Mouse (Mus musculus) megakaryocyte, embryonic 14.5 days (primary cell): ENCODE measurements around the gene Samm50. TPM values are rescaled to one million over a fixed set of nuclear protein-coding genes. Genes with fewer than 3 reads are reported as not detected.
A peak's percentile ranks its signal among the peaks of the same experiment; 100 is the strongest.

Source experiments
- H3K27me3 ChIP-seq: replicated peaks from 2 replicates; pipeline ENCODE3; 2012; ENCODE audit warnings: inconsistent platforms
- H3K36me3 ChIP-seq: replicated peaks from 2 replicates; pipeline ENCODE3; 2012; ENCODE audit warnings: low read length, inconsistent platforms, mixed read lengths
- H3K4me1 ChIP-seq: 2 replicates; pipeline ENCODE4 v1.6.1; 2012; ENCODE audit warnings: inconsistent platforms
- H3K4me3 ChIP-seq: replicated peaks from 2 replicates; pipeline ENCODE3; 2012; ENCODE audit warnings: moderate library complexity, mild to moderate bottlenecking, inconsistent platforms
- H3K9me3 ChIP-seq: 2 replicates; pipeline ENCODE4 v1.6.1; 2012; ENCODE audit warnings: inconsistent platforms
- FLI1 ChIP-seq: IDR thresholded peaks from 2 replicates; pipeline ENCODE4 v1.6.1; 2012; ENCODE audit warnings: low read length, inconsistent platforms, mixed read lengths
- GATA1 ChIP-seq: IDR thresholded peaks from 3 replicates; pipeline ENCODE4 v1.6.1; 2012; ENCODE audit warnings: mixed read lengths, low read length, inconsistent platforms, borderline replicate concordance
- polyA plus RNA-seq: library from polyadenylated mRNA; stranded (reverse); fragments of >175 nt; gene quantifications from 2 replicates; pipeline ENCODE4 v1.2.3, GENCODE M21; 2012; ENCODE audit warnings: low replicate concordance; ENCODE audit not compliant: insufficient read depth

The Samm50 gene
- polyA plus RNA-seq, 1 experiment = 45.4 TPM

GRCm38 (mm10) chr15:84210461-84210860 is 18.4 kb downstream of the Samm50 start:
- TF ChIP-seq FLI1 = no peak
- TF ChIP-seq GATA1 = no peak
- H3K4me3 ChIP-seq = peak overlapping the region; percentile 93

DNA sequence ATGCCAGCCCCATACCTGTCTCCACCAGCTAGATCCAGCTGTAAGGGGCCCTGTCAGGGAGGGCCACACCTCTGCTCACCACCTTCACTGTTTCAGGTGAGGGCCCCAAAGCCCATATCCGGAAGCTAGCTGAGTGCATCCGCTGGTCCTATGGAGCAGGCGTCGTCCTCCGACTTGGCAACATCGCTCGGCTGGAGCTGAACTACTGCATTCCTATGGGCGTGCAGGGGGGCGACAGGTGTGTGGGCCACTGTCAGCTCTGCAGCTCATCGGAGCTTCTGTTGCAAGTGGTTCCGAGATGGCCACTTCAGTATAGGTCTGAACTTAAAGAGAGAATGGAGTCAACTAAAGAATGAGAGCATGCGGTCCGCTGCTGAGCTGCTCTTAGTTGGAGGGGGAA is 18.9 kb downstream of the Samm50 start:
- Histone ChIP-seq H3K27me3 (no peaks in the 10 kb centered on the region), H3K9me3 (no peaks in the 10 kb centered on the region), H3K4me3 (peak overlapping the region; percentile 93), H3K4me1 (peaks cover 99% of the 10 kb centered on the region), H3K36me3 (peaks cover 93% of the 10 kb centered on the region)
- no peak for TF ChIP-seq GATA1
- TF ChIP-seq FLI1 = no peak

More at GRCm38 (mm10) chr15:84210461-84210860, 18.4 kb downstream of the Samm50 start:
- Histone ChIP-seq H3K36me3 (peaks cover 93% of the 10 kb centered on the region), H3K27me3 (no peaks in the 10 kb centered on the region), H3K4me1 (peaks cover 99% of the 10 kb centered on the region), H3K9me3 (no peaks in the 10 kb centered on the region)

DNA sequence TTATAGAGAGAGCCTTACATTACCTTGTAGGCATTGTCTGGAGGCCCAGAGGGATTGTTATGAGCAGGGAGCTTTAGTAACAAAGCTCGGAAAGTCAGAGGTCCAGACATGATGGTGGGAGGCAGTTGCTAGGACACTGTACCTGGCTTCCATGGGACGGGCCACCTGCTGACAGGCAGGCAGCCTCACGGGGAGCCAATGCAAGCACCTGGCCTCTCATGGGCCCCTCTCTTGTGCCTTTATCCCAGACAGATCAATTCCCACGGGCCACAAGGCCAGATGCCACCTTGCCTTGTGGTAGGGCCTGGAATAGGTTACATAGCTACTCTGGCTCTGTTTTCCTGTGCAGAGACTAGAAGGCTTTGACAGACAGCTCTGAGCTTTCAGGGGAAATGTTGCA is 19.5 kb downstream of the Samm50 start:
- peaks cover 99% of the 10 kb centered on the region for H3K4me1 ChIP-seq
- H3K27me3 ChIP-seq = no peaks in the 10 kb centered on the region
- H3K4me3 ChIP-seq = peak overlapping the region; percentile 93
- no peaks in the 10 kb centered on the region for H3K9me3 ChIP-seq
- TF ChIP-seq FLI1 (no peak), GATA1 (no peak)
- peaks cover 93% of the 10 kb centered on the region for H3K36me3 ChIP-seq

DNA sequence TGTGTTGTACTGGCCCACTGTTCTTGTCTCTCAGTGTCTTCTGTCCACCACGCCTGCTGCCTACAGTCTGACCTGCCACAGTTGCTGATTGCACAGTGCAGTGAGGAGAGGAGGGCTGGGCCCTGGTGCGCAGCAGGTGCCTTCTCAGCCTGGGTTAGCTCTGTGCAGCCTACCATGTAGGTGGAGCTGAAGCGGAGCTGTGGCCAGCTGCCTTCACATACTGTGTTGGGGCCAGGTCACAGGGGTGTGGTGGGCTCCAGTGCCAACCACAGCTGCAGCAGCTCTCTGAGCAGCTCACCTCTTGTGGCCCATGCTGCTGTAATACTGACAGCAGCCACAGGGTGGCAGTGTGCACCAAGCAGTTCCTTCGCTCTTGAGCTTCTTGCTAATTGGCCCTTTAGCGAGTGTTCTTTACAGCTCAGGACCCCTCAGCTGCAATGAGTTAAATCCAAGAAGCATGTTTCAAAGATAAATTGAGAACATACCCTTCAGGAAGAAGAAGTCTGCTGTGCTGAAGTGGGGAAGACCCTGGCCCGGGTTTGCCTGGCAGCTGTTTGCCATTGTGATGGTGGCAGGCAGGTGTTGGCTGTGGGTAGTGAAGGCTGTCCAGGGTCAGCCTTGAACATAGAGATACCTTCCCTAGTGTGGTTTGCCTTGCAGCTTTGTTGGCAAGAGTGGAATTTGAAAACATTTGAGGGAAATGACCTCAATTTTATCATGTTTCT is 20.2 kb downstream of the Samm50 start:
- TF ChIP-seq FLI1 = no peak
- TF ChIP-seq GATA1 = no peak
- Histone ChIP-seq H3K4me1 (peaks cover 99% of the 10 kb centered on the region), H3K9me3 (no peaks in the 10 kb centered on the region), H3K36me3 (peaks cover 93% of the 10 kb centered on the region), H3K27me3 (no peaks in the 10 kb centered on the region), H3K4me3 (peak overlapping the region; percentile 93)

- H3K4me3 ChIP-seq = peak overlapping the region; percentile 93
- H3K27me3 ChIP-seq = no peaks in the 10 kb centered on the region
- H3K4me1 ChIP-seq = peaks cover 99% of the 10 kb centered on the region
- H3K9me3 ChIP-seq = no peaks in the 10 kb centered on the region
- H3K36me3 ChIP-seq = peaks cover 93% of the 10 kb centered on the region
- no peak for TF ChIP-seq GATA1
- no peak for TF ChIP-seq FLI1
Measured at GRCm38 (mm10) chr15:84212756-84213105, 20.7 kb downstream of the Samm50 start.

DNA sequence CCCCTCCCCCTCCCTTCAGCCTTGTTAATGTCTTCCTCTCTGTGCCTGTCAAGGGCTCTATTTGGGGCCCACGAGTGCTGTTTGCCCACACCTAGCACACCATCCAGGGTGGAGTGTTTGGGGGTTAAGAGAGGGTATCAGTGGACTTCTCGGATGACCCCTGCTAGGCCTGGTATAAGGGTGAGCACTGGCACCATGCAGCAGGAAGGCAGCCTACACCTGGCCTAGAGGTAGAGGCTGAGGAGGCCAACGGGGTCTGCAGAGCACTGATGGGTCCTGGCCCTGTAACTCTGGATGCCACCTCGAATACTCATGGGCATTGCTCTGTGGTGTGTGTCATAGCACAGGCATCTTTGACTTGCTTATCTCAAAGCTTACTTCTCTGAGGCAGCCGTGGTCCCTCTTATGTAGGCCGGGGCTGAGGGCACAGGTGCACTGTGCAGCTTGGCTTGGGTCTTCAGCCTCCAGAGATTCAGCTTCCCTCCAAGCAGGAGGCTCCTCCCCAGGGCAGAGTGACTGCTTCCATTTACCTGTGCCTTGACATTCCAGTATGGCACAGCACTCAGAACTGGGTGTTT is 21.2 kb downstream of the Samm50 start:
- Histone ChIP-seq H3K27me3 (no peaks in the 10 kb centered on the region), H3K36me3 (peaks cover 95% of the 10 kb centered on the region), H3K9me3 (no peaks in the 10 kb centered on the region), H3K4me3 (peak overlapping the region; percentile 93), H3K4me1 (peaks cover 100% of the 10 kb centered on the region)
- no peak for TF ChIP-seq GATA1
- TF ChIP-seq FLI1 = no peak

DNA sequence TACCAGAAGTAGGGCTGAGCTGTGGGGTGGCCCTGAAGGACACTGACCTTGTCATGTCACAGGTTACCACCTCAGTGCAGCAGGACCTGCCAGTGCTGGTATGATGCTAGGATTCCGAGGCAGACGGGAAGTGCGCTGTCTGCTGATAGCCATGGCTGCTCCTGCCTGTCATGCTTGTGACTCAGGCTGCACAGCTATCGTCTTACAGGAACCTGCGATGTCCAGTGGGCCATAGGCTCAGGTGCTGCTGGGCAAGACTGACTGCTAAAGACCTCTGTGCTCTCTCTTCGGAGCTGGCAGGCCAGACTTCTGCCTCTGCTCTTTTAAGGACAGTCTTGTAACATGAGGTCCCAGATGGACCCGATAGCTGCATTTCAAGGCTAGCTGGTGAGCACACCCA is 22.4 kb downstream of the Samm50 start:
- Histone ChIP-seq H3K27me3 (no peaks in the 10 kb centered on the region), H3K9me3 (no peaks in the 10 kb centered on the region), H3K36me3 (peaks cover 97% of the 10 kb centered on the region), H3K4me1 (peaks cover 100% of the 10 kb centered on the region), H3K4me3 (peak overlapping the region; percentile 78)
- no peak for TF ChIP-seq FLI1
- no peak for TF ChIP-seq GATA1

DNA sequence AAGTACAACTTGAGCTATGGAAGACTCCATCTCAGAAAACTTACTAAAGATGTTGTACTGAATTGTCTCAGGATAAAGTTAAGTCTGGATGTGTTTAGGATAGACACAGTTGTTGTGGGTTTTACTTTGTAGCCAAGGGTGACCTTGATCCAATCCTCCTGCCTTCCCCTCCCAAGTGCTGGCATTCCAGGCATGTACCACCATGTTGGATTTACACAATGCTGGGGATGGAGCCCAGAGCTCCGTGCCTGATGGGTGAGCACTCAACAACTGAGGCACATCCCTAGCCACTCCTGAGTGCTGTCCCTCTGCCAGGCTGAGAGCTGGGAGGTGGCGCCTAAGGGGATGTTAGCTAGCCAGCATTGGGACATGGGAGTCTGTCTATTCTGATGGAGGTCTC is 23.2 kb downstream of the Samm50 start:
- H3K27me3 ChIP-seq = no peaks in the 10 kb centered on the region
- no peak for TF ChIP-seq GATA1
- no peak for TF ChIP-seq FLI1
- peak overlapping the region; percentile 30 for H3K4me3 ChIP-seq
- H3K36me3 ChIP-seq = peaks cover 100% of the 10 kb centered on the region
- H3K4me1 ChIP-seq = peaks cover 100% of the 10 kb centered on the region
- H3K9me3 ChIP-seq = no peaks in the 10 kb centered on the region

DNA sequence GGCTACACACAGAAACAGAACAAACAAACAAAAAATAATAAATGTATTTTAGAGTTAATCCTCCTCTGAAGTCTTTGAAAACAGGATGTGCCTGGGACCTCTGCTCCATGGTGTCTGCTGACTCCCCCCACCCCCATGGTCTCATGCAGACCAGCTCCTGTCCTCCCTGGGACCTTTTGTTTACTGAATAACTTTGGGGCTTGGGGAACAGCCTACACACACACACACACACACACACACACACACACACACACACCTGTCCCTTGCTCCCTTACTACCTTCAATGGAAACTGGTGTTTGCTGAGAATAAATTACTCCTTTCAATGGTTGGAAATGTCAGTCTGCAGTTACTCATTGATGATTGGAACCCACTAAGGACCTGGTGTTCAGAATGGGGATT is 24.0 kb downstream of the Samm50 start:
- TF ChIP-seq GATA1 (no peak), FLI1 (no peak)
- Histone ChIP-seq H3K36me3 (peaks cover 100% of the 10 kb centered on the region), H3K27me3 (no peaks in the 10 kb centered on the region), H3K9me3 (peaks cover 5% of the 10 kb centered on the region), H3K4me3 (no peak overlapping the region), H3K4me1 (peaks cover 93% of the 10 kb centered on the region)

DNA sequence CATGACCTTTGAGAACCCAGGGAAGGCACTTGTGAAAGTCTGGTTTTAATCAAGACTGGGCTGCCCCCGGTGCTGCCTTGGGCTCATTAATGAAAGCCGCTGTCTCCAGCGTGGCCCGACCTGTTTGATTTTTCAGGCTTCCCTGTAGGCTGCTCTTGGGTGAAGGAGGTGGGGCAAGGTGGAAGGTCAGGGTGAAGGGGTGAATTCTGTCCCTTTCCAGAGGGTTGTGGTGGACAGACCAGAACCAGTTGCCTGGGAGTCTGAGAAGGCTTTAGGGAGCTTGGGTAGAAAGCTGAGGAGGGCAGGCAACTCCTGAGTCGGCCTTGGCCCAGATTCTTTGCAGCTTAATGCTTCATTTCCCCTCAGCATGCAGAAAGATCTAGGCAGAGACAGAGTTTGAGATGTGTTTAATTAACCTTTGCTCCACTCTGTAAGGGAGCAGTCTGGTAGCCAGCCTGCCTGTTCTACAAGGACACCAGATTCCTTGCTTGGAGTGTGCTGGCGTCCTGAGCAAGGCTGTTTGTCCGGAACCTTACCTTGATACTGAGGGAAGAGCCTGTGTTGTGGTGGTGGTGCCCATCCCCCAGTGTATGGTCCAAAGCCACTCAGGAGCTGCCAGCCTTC is 24.5 kb downstream of the Samm50 start:
- TF ChIP-seq FLI1 (no peak), GATA1 (no peak)
- no peak overlapping the region for H3K4me3 ChIP-seq
- peaks cover 8% of the 10 kb centered on the region for H3K9me3 ChIP-seq
- H3K27me3 ChIP-seq = no peaks in the 10 kb centered on the region
- H3K4me1 ChIP-seq = peaks cover 90% of the 10 kb centered on the region
- peaks cover 96% of the 10 kb centered on the region for H3K36me3 ChIP-seq
